Mouse (Mus musculus) ovary, postnatal 14 days (tissue): Measurements from ENCODE around the gene Carns1.

Experiments
- DNase-seq: peaks from one replicate; pipeline ENCODE4 v3.0.0; 2022; ENCODE audit warnings: low spot score

Gene Carns1

GRCm38 (mm10) chr19:4171393-4172290 is 3.6 kb downstream of the Carns1 start:
- no peak for DNase-seq

GRCm38 (mm10) chr19:4170723-4171392 is 4.4 kb downstream of the Carns1 start:
- DNase-seq: no peak

DNA sequence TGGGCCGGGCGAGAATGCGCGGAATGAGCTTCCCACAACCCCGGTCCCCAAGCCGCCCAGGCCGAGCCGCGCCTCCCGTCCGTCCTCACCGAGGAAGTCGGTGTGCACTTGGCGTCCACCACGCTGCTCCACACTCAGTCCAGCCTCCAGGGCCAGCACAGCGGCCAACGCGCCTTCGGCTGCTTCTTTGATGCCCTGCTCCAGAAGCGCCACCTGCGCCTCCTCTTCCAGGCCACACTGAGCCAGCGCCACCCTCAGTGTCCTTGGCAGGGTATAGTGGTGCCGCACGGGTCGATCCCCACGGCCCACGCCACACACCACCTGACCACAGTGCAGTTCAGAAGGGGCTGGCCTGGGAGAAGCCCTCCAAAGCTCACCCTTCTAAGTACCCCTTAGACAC is 5.5 kb downstream of the Carns1 start:
- no peak for DNase-seq

GRCm38 (mm10) chr19:4169378-4169784 is 5.9 kb downstream of the Carns1 start:
- DNase-seq: peak; percentile 99

- no peak for DNase-seq
Measured at GRCm38 (mm10) chr19:4166678-4167476, 8.4 kb downstream of the Carns1 start.

DNA sequence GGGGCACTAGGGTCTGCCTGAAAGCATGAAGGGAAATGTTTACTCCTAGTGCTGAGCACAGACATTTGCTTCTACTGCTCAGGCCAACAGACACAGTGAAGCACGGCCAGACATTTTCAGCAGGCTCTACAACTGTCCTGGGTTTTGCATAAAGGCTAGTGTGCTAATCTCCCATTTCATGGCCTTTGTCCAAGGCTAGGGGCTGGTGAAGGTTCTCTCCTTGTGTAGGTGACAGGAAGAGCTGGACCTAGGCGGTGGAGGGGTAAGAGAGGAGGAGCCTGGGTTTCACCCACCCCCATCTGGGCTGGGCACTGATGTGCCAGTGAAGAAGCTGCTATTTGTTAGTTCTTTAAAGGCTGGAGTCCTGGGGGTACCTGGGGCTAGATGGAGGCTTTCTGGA is 10.6 kb downstream of the Carns1 start:
- DNase-seq: no peak

DNA sequence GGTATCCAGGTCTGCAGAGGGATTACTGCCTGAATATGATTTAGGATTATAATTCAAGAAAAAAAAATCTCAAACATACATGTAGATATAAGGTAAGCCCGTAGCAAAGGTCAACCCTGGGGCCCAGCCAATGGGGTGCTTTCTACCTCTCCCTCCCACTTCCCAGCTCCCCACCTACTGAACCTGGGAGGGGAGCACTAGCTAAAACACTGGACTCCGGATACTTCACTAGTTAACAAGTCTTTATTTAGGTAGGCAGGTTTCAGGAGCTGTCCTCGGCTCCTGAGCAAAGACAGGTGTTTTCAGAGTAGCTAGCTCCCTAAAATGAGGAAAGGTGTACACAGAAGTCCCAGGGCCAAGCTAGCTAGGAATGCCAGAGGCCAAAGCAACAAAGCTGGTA is 11.2 kb downstream of the Carns1 start:
- DNase-seq: no peak

- DNase-seq: no peak
Measured at GRCm38 (mm10) chr19:4163543-4163887, 11.8 kb downstream of the Carns1 start.

- DNase-seq: peak; percentile 94
Measured at GRCm38 (mm10) chr19:4162646-4163542, 12.4 kb downstream of the Carns1 start, which contains the start of gene Rps6kb2. TSS of gene Rps6kb2 (minus strand) at chr19:4163354.

- DNase-seq: no peak
Measured at GRCm38 (mm10) chr19:4159049-4159448, 16.2 kb downstream of the Carns1 start.

DNA sequence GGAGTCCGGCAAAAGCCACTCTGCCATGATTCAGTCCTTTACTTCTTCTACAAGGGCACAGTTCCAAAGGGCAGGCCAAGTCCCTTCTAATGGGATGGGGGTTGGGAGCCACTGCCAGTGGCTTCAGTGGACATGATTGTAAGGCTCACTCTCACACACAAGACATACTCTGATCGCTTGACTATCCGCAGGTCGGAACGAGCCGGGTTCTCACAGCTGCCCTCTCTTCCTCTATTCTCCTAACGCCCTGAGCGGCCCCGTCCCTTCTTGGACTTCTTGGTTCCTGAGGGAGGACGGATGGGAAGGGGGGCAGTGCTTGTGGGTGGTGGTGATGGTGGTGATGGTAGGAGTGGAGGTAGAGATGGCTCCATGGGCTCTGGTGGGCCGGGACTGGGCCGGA is 18.5 kb downstream of the Carns1 start:
- no peak for DNase-seq

DNA sequence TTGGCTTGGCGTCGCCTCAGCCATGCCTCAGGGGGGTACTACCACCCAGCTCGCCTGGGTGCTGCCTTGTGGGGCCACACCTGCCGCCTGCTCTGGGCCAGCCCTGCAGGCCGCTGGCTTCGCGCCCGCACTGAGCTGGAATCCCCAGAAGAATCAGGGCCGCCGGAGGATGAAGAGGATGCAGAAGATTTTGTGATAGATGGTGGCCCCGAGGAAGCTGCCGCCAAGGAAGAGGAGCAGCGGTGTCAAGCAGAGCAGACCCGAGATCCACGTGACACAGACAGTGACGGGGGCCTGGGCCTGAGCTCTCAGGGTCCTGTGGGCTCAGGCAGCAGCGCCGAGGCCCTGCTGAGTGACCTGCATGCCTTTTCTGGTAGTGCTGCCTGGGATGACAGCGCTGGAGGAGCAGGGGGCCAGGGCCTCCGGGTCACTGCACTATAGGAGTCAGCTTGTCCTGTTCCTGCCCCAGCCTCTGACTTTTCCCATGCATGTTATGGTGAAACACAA is 19.2 kb downstream of the Carns1 start:
- no peak for DNase-seq

DNA sequence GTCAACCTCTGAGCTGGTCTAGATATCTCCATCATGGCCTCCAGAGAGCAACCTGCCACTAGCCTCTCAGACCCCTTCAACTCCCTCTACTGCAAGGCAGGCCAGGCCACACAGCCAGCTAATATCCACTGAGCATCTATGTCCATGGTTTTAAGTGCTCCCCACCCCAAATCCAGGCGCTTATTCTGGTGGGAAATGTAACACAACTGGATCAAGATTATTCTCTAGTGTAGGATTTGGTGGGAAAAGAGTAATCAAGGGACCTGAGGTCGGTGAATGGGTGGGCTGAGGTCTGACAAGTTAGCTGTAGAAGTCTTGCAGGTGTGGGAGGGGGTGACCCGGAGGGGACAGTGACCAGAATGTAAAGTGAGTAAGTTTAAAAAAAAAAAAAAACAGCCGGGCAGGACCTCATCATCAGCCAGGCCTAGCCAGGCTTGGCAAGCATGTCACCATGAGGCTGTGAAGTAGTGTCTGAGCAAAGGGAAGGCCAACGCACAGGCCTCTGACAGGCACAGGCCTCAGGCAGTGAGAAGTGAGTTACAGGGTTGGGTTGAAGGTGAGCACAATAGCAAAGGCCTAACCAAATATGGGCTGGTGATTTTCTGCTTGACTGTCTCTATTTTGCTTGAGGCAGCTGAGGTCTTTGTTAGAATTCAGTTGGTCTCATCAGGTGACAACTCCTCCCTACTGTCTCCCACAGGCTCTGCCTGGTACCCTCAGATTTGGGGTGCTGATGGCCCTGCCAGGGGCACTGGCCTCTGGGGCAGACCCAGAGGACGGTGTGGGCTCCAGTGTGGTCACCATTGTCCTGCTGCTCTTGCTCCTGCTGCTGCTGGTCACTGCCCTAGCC is 19.8 kb downstream of the Carns1 start:
- no peak for DNase-seq

GRCm38 (mm10) chr19:4154437-4155222 is 20.6 kb downstream of the Carns1 start:
- no peak for DNase-seq

DNA sequence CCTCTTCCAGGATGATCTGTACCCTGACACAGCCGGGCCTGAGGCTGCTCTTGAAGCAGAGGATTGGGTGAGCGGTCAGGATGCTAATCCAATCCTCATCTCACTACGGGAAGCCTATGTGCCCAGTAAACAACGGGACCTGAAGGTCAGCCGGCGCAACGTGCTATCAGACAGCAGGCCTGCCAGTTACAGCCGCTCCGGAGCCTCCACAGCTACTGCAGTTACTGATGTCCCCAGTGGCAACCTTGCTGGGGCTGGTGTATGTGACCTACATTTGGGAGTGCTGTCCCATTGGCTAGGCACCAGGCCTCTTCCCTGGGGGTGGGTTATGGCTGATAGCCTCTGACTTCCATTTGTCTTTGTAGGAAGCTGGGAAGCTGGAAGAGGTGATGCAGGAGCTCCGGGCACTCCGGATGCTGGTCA is 22.0 kb downstream of the Carns1 start, which contains the start of gene Ptprcap:
Gene Ptprcap (plus strand): TSS at position 373 of the 423 bp plus-strand sequence.
- DNase-seq: no peak

GRCm38 (mm10) chr19:4152445-4153231 is 22.6 kb downstream of the Carns1 start:
- DNase-seq: no peak

- DNase-seq: no peak
Measured at GRCm38 (mm10) chr19:4151898-4152297, 23.4 kb downstream of the Carns1 start.

DNA sequence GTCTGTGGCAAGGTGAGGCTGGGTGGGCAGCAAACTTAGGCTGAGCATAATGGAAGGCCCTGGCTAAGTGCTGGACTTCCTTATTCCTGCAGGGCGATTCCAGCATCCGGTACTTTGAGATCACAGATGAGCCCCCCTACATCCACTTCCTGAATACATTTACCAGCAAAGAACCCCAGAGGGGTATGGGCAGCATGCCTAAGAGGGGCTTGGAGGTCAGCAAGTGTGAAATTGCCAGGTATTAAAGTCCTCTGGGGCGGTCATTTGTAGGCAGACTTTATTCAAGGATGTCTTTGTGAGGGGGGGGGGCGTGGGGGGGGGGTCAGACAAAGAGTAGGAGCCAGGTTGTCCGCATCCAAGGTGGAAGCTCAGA is 23.8 kb downstream of the Carns1 start:
- DNase-seq: no peak
